Mouse (Mus musculus): Measurements from ENCODE around the gene Hsd17b7. TPM values are rescaled to one million over a fixed set of nuclear protein-coding genes. Genes with fewer than 3 reads are reported as not detected.
"Not testable (repeated sequence)": the region's sequence is repeated elsewhere in the genome, so short reads cannot be mapped to it uniquely, and the experiment has no call there.

Gene Hsd17b7
- polyA plus RNA-seq (2015; fragmentation: Nextera tagmentation; extraction: Ambion mirVana): 15.6 and 18.0 TPM in 2 replicates

- peak within 1 kb of the TSS; percentile 78 for H3K4me2 ChIP-seq (ENCODE audit: low read depth, low read length)
- peak within 1 kb of the TSS; percentile 68 for H3K9ac ChIP-seq (ENCODE audit: low read length)
- H3K4me1 ChIP-seq (ENCODE audit: control insufficient read depth, insufficient read depth, low read length): peaks cover 15% of the 10 kb centered on the region
- H3K4me3 ChIP-seq (replicated peaks; ENCODE audit: low read length): peak within 1 kb of the TSS; percentile 66
- peaks cover 6% of the 10 kb centered on the region; the same call in 1 of the 2 replicates for H3K36me3 ChIP-seq (ENCODE audit: control insufficient read depth, insufficient read depth, low read length)
- under 1% methylated on average over 48 of the region's 48 CpGs for WGBS
- H3K9me3 ChIP-seq (replicated peaks; ENCODE audit: control insufficient read depth, low read length): no peaks in the 10 kb centered on the region
- H3K27me3 ChIP-seq (ENCODE audit: control insufficient read depth, insufficient read depth, low read length): no peaks in the 10 kb centered on the region
- ATAC-seq (ENCODE audit: insufficient read depth, low FRiP score): peak; percentile 100
- H3K27ac ChIP-seq (ENCODE audit: low read length): peak within 1 kb of the TSS; percentile 75
These were observed at the start of gene Hsd17b7 for GRCm38 (mm10) chr1:169968792-169969515. TSS of gene Hsd17b7 (minus strand) at chr1:169969241.

GRCm38 (mm10) chr1:170014784-170015183 lies 45.7 kb upstream of the Hsd17b7 start:
- H3K9ac ChIP-seq (ENCODE audit: low read length): no peak overlapping the region
- 0 out of 2 replicates have a peak, but pooled peaks cover 3% of the 10 kb centered on the region for H3K4me1 ChIP-seq (ENCODE audit: control insufficient read depth, insufficient read depth, low read length)
- 0 out of 2 replicates have a peak, but pooled peaks cover 18% of the 10 kb centered on the region for H3K36me3 ChIP-seq (ENCODE audit: control insufficient read depth, insufficient read depth, low read length)
- H3K27ac ChIP-seq (ENCODE audit: low read length): no peak overlapping the region
- ATAC-seq (ENCODE audit: insufficient read depth, low FRiP score): no peak
- peaks cover 32% of the 10 kb centered on the region for H3K9me3 ChIP-seq (replicated peaks; ENCODE audit: control insufficient read depth, low read length)
- no peak overlapping the region for H3K4me2 ChIP-seq (ENCODE audit: low read depth, low read length)
- no peak overlapping the region for H3K4me3 ChIP-seq (replicated peaks; ENCODE audit: low read length)
- 95% methylated on average over 3 of the region's 3 CpGs for WGBS
- H3K27me3 ChIP-seq (ENCODE audit: control insufficient read depth, insufficient read depth, low read length): no peaks in the 10 kb centered on the region

- WGBS: 83% methylated on average over 15 of the region's 15 CpGs
- Histone ChIP-seq H3K4me2 (ENCODE audit: low read depth, low read length) (no peak overlapping the region), H3K9ac (ENCODE audit: low read length) (no peak overlapping the region), H3K4me3 (replicated peaks; ENCODE audit: low read length) (no peak overlapping the region), H3K27me3 (ENCODE audit: control insufficient read depth, insufficient read depth, low read length) (no peaks in the 10 kb centered on the region), H3K9me3 (replicated peaks; ENCODE audit: control insufficient read depth, low read length) (peaks cover 4% of the 10 kb centered on the region; the same call in 1 of the 2 replicates), H3K36me3 (ENCODE audit: control insufficient read depth, insufficient read depth, low read length) (0 out of 2 replicates have a peak, but pooled peaks cover 2% of the 10 kb centered on the region), H3K4me1 (ENCODE audit: control insufficient read depth, insufficient read depth, low read length) (0 out of 2 replicates have a peak, but pooled peaks cover 3% of the 10 kb centered on the region), H3K27ac (ENCODE audit: low read length) (no peak overlapping the region)
- ATAC-seq (ENCODE audit: insufficient read depth, low FRiP score): no peak
These were observed 41.9 kb upstream of the Hsd17b7 start for GRCm38 (mm10) chr1:170010716-170011505.

- 0 out of 2 replicates have a peak, but pooled peaks cover 3% of the 10 kb centered on the region for H3K4me1 ChIP-seq (ENCODE audit: control insufficient read depth, insufficient read depth, low read length)
- H3K36me3 ChIP-seq (ENCODE audit: control insufficient read depth, insufficient read depth, low read length): no peaks in the 10 kb centered on the region
- no peak for ATAC-seq (ENCODE audit: insufficient read depth, low FRiP score)
- no peaks in the 10 kb centered on the region for H3K27me3 ChIP-seq (ENCODE audit: control insufficient read depth, insufficient read depth, low read length)
- no peak overlapping the region for H3K27ac ChIP-seq (ENCODE audit: low read length)
- no peak overlapping the region for H3K4me3 ChIP-seq (replicated peaks; ENCODE audit: low read length)
- WGBS: 94% methylated on average over 1 of the region's 1 CpGs
- H3K9me3 ChIP-seq (replicated peaks; ENCODE audit: control insufficient read depth, low read length): no peaks in the 10 kb centered on the region
- no peak overlapping the region for H3K4me2 ChIP-seq (ENCODE audit: low read depth, low read length)
- H3K9ac ChIP-seq (ENCODE audit: low read length): no peak overlapping the region
These were observed 40.3 kb upstream of the Hsd17b7 start for GRCm38 (mm10) chr1:170009296-170009695.

GRCm38 (mm10) chr1:170008432-170009220 lies 39.6 kb upstream of the Hsd17b7 start:
- 0 out of 2 replicates have a peak, but pooled peaks cover 3% of the 10 kb centered on the region for H3K4me1 ChIP-seq (ENCODE audit: control insufficient read depth, insufficient read depth, low read length)
- no peak overlapping the region for H3K27ac ChIP-seq (ENCODE audit: low read length)
- no peaks in the 10 kb centered on the region for H3K36me3 ChIP-seq (ENCODE audit: control insufficient read depth, insufficient read depth, low read length)
- no peak for ATAC-seq (ENCODE audit: insufficient read depth, low FRiP score)
- no peak overlapping the region for H3K4me2 ChIP-seq (ENCODE audit: low read depth, low read length)
- H3K27me3 ChIP-seq (ENCODE audit: control insufficient read depth, insufficient read depth, low read length): no peaks in the 10 kb centered on the region
- no peaks in the 10 kb centered on the region for H3K9me3 ChIP-seq (replicated peaks; ENCODE audit: control insufficient read depth, low read length)
- WGBS: 58% methylated on average over 13 of the region's 13 CpGs
- no peak overlapping the region for H3K9ac ChIP-seq (ENCODE audit: low read length)
- H3K4me3 ChIP-seq (replicated peaks; ENCODE audit: low read length): no peak overlapping the region

- no peaks in the 10 kb centered on the region for H3K9me3 ChIP-seq (replicated peaks; ENCODE audit: control insufficient read depth, low read length)
- no peaks in the 10 kb centered on the region for H3K27me3 ChIP-seq (ENCODE audit: control insufficient read depth, insufficient read depth, low read length)
- 0 out of 2 replicates have a peak, but pooled peaks cover 3% of the 10 kb centered on the region for H3K4me1 ChIP-seq (ENCODE audit: control insufficient read depth, insufficient read depth, low read length)
- no peak overlapping the region for H3K4me3 ChIP-seq (replicated peaks; ENCODE audit: low read length)
- no peak for ATAC-seq (ENCODE audit: insufficient read depth, low FRiP score)
- no peak overlapping the region for H3K9ac ChIP-seq (ENCODE audit: low read length)
- H3K36me3 ChIP-seq (ENCODE audit: control insufficient read depth, insufficient read depth, low read length): no peaks in the 10 kb centered on the region
- H3K27ac ChIP-seq (ENCODE audit: low read length): no peak overlapping the region
- 58% methylated on average over 5 of the region's 5 CpGs for WGBS
- no peak overlapping the region for H3K4me2 ChIP-seq (ENCODE audit: low read depth, low read length)
These were observed 37.5 kb upstream of the Hsd17b7 start for GRCm38 (mm10) chr1:170006516-170006915.

- no peaks in the 10 kb centered on the region for H3K4me1 ChIP-seq (ENCODE audit: control insufficient read depth, insufficient read depth, low read length)
- no peak overlapping the region for H3K4me2 ChIP-seq (ENCODE audit: low read depth, low read length)
- 76% methylated on average over 3 of the region's 3 CpGs for WGBS
- H3K27ac ChIP-seq (ENCODE audit: low read length): no peak overlapping the region
- no peak overlapping the region for H3K4me3 ChIP-seq (replicated peaks; ENCODE audit: low read length)
- ATAC-seq (ENCODE audit: insufficient read depth, low FRiP score): no peak
- no peaks in the 10 kb centered on the region for H3K36me3 ChIP-seq (ENCODE audit: control insufficient read depth, insufficient read depth, low read length)
- H3K27me3 ChIP-seq (ENCODE audit: control insufficient read depth, insufficient read depth, low read length): no peaks in the 10 kb centered on the region
- H3K9ac ChIP-seq (ENCODE audit: low read length): no peak overlapping the region
- H3K9me3 ChIP-seq (replicated peaks; ENCODE audit: control insufficient read depth, low read length): no peaks in the 10 kb centered on the region
These were observed 36.3 kb upstream of the Hsd17b7 start for GRCm38 (mm10) chr1:170005297-170005696.

GRCm38 (mm10) chr1:169993901-169994300 lies 24.9 kb upstream of the Hsd17b7 start:
- WGBS: 92% methylated on average over 6 of the region's 6 CpGs
- H3K9me3 ChIP-seq (replicated peaks; ENCODE audit: control insufficient read depth, low read length): not testable (repeated sequence)

More at GRCm38 (mm10) chr1:169993901-169994300, 24.9 kb upstream of the Hsd17b7 start:
- H3K9ac ChIP-seq (ENCODE audit: low read length); H3K36me3 ChIP-seq (ENCODE audit: control insufficient read depth, insufficient read depth, low read length); H3K4me1 ChIP-seq (ENCODE audit: control insufficient read depth, insufficient read depth, low read length); ATAC-seq (ENCODE audit: insufficient read depth, low FRiP score); H3K4me3 ChIP-seq (replicated peaks; ENCODE audit: low read length); H3K27ac ChIP-seq (ENCODE audit: low read length); H3K4me2 ChIP-seq (ENCODE audit: low read depth, low read length); H3K27me3 ChIP-seq (ENCODE audit: control insufficient read depth, insufficient read depth, low read length): not testable (repeated sequence)
